Mouse (Mus musculus) E14TG2a.4 (cell line): ENCODE measurements at regions not wholly inside any gene's neighbourhood (a gene's known extent, or its start where the extent isn't known, plus 50 kb on each side); places are given as distances from the start of the nearest gene placed in this dataset.

ENCODE experiments used
- CTCF ChIP-seq: conservative IDR thresholded peaks from 2 replicates; pipeline ENCODE4 v1.5.1; 2014; ENCODE audit warnings: low read length
- POU5F1 ChIP-seq: IDR thresholded peaks from 2 replicates; pipeline ENCODE4 v1.6.1; 2014; ENCODE audit warnings: low read length, borderline replicate concordance

DNA sequence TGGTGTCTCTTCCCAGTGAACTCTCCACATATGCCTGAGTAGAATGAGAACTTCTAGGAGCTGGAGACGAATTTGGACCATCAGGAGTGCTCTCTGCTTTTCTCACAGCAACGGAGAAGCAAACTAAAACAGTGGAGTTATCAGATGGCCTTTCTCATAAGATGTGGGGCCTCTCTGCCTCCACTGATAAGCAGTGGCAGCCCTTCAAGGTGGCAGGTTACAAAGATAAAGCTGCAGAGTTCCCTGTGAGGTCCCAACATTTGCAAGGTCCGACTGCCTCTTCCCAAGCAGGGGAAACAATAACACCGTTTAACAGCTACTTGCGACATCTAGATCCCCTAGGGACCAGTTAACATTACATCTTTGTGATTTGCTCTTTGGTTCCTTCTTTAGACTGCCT, 71.5 kb upstream of the Smyd2 start:
- TF ChIP-seq CTCF = no peak
- TF ChIP-seq POU5F1 = no peak
